ENCODE assay signal across 9 mouse cellular contexts in genomic region chr11:113498889-113499288, GRCm38 (mm10).
DNase-seq lines count a peak whose midpoint lies in the region; ATAC-seq lines count a peak whose summit lies in the region.
"Had no signal": no experiment of that assay in that cellular context is flagged by ENCODE, and none has a peak within 500 bp of the region (broad histone marks: within the 10 kb centered on the region; RNA-seq: fewer than 3 reads in every experiment).

No protein-coding gene starts in this region.

- H3K27ac ChIP-seq in heart, embryonic 10.5 days, result no peak overlapping the region
- H3K27ac ChIP-seq: stomach, embryonic 15.5 days had no signal

- ATAC-seq in CD4-positive, CD25-positive, alpha-beta regulatory T cell, adult 4 months, result peak; percentile 69

- intact Hi-C loops in heart, postnatal 14 days (cut with DNase I), result no loop called here
- intact Hi-C loops in left cerebral cortex, postnatal 25 days (cut with DNase I), result no loop called here

- H3K36me3 ChIP-seq in heart, embryonic 10.5 days, result no peaks in the 10 kb centered on the region
- H3K36me3 ChIP-seq: stomach, embryonic 15.5 days had no signal

- H3K27me3 ChIP-seq in heart, embryonic 10.5 days (ENCODE audit: insufficient read depth, poor library complexity, severe bottlenecking), result no peaks in the 10 kb centered on the region; the same call in 1 of the 2 replicates
- H3K27me3 ChIP-seq: stomach, embryonic 15.5 days had no signal

- peaks cover 30% of the 10 kb centered on the region for H3K4me1 ChIP-seq in heart, embryonic 10.5 days
- H3K4me1 ChIP-seq: stomach, embryonic 15.5 days had no signal

- no peak overlapping the region for H3K4me3 ChIP-seq in heart, embryonic 10.5 days
- H3K4me3 ChIP-seq: stomach, embryonic 15.5 days had no signal

- DNase-seq in heart, postnatal 14 days, result peak; percentile 12 to 38
- no peak for DNase-seq in heart, embryonic 10.5 days (ENCODE audit: low spot score)
- peak; percentile 15 for DNase-seq in adrenal gland, adult 8-10 months
- DNase-seq in kidney, postnatal 36 days, result peak; percentile 31 to 88
- peak; percentile 40 for DNase-seq in spleen, adult 12 weeks (ENCODE audit: low spot score)
- no peak for DNase-seq in right cerebral cortex, adult 2 months (ENCODE audit: low spot score in 2 of 2)
- no peak for DNase-seq in left cerebral cortex, postnatal 25 days (ENCODE audit: low spot score in 2 of 2)

- WGBS in heart, embryonic 10.5 days, result 57% methylated on average over 9 of the region's 9 CpGs

- no peaks in the 10 kb centered on the region for H3K9me3 ChIP-seq in heart, embryonic 10.5 days
- H3K9me3 ChIP-seq: stomach, embryonic 15.5 days had no signal

Comparison
In these comparisons a context has a peak if more than half of its experiments do, and no peak if none do; other contexts are left out.
1. DNase-seq: peak in heart, postnatal 14 days (2 of 2), adrenal gland, adult 8-10 months (single experiment), kidney, postnatal 36 days (2 of 2) and spleen, adult 12 weeks (single experiment); none in heart, embryonic 10.5 days (single experiment), right cerebral cortex, adult 2 months (0 of 2) and left cerebral cortex, postnatal 25 days (0 of 2).